Mouse (Mus musculus): ENCODE data around the gene Dolpp1. TPM values are rescaled to one million over a fixed set of nuclear protein-coding genes. Genes with fewer than 3 reads are reported as not detected.

Gene Dolpp1
- total RNA-seq, 2 experiments from 2014 or later: 7.6 to 8.8 TPM

DNA sequence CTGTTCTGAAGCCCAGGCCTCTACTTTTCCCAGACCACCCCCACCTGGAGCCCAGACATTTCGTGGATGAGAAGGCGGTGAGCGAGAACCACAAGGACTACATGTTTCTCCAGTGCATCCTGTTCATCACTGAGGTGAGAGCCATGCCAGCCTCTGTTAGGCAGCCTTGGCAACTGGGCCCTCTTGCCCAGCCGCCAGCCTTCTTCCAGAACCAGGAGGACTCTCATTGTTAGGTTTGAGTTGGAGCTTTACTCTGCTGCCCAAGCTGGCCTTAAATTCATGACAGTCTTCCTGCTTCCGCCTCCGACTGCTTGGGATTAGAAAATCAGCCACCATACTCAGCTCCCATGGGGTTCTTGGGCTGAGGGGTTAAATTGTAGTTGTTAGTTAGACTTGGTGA, 47.6 kb downstream of the Dolpp1 start:
- DNase-seq: no peak
- intact Hi-C loops (cut with DNase I): loop anchor here (2.0 to 5.0 kb wide), 3 partner anchors 107 to 273 kb away; no protein-coding TSS in a partner anchor

DNA sequence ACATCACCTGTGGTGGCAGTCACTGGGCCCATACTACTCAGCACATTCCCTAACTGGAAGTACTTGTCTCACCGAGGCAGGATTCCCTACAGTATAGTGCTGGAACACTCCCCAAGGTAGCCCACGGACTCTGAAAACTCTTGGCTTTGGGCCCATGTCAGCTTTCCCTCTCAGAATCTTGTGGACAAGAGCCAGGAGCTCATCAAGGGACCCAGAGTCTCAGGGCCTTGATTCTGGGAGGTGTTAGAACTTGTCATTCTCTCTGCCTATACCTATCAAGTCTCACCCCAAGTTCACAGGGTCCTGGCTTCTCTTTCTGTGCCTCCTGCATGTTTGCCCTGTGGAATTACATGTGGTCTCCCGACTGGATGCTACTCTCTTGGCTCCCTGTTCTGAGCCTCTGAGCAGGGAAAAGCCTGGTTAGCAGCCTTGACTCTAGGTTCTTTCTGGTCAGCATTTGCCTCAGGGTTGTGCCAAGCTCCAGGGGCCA, 48.2 kb downstream of the Dolpp1 start:
- peak in 1 of 2 experiments; percentile 34 for DNase-seq
- intact Hi-C loops (cut with DNase I): loop anchor here (2.0 to 5.0 kb wide), 3 partner anchors 107 to 272 kb away; no protein-coding TSS in a partner anchor

DNA sequence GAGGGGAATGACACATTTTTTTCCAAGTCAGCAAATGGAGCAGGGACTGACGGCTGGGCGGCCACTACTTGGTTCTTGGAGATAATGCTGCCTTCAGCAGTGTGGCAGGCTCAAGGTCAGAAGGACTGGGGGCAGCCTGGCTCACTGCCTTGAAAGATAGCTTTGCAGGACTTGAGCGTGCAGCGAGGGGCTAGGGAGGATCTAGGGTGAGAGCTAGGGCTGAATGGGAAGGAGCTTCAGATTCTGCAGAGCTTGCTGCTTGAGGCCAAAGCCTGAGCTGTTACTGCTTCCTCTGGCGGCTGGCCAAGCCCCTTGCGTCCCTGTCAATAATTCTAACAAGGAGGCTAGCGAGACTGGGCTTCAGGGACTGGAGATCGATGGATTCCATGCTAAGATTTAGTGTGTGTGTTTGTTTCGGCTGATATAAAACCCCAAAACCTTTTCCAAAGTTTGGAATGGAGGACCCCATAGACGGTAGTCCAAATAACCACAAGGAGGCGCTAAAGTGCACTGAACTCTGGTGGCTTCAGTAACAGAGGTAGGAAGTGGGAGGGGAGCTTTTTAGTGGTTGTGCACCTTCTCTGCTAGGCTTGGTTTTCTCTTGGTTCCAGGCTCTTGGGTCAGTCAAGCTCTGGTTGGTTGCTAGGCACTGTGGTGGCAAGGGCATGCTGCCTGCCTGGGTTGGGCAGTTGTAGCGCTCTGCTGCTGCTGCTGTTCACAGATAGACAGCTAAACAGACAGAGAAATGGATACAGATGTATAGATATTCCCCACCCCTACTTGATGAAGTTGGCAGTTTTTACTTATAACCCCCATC, 48.9 kb downstream of the Dolpp1 start:
- intact Hi-C loops (cut with DNase I): loop anchor here (1.0 to 5.0 kb wide), 4 partner anchors 29 to 271 kb away; no protein-coding TSS in a partner anchor
- DNase-seq: peak; percentile 78 to 86

DNA sequence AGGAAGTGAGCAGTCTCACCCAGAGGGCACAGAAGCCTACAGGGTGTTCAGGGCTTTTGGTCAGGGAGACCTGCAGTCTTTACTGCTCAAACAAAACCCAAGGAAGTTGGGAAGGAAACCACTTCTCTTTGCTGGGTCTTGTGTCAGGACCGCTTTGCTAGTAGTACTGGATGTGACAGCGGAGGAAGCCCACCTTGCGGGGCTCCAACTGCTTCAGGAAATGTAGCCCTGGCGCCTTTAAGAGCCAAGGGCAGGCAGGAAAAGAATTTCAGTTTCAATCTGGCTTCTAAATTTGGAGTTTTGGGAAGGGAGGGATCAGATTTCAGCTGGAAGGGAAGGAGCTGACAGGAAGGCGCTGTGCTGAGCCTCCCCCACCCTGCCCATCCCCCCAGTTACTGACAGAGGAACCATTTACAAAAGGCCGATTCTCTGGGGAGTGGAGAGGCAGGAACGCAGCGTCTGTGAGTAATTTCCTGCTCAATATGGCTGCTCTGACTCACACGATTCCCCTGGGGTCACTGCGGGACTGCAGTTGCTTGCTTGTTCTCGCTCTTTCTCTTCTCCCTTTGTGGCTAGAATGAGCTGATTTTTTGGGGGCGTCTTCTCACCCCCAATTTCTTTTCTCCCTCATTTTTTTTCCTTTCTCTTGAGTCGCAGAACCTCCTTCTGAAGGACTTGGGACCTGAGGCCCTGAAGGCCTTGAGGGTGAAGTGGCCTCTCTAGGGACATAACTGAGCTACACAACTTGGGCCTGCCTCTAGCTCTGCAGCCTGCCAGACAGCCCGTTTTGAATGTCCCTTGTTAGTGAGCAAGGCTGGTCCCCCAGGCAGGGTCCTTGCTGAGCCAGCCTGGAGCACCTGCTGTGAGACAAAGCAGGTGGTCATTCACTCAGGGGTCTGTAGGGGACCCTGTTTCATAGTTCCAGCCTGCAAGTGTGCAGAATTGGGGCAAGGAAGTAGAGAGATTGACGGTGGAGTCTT, 49.8 kb downstream of the Dolpp1 start:
- DNase-seq: peak; percentile 83 to 84
- intact Hi-C loops (cut with DNase I): loop anchor here (1.0 to 5.0 kb wide), 4 partner anchors 28 to 270 kb away; no protein-coding TSS in a partner anchor

DNA sequence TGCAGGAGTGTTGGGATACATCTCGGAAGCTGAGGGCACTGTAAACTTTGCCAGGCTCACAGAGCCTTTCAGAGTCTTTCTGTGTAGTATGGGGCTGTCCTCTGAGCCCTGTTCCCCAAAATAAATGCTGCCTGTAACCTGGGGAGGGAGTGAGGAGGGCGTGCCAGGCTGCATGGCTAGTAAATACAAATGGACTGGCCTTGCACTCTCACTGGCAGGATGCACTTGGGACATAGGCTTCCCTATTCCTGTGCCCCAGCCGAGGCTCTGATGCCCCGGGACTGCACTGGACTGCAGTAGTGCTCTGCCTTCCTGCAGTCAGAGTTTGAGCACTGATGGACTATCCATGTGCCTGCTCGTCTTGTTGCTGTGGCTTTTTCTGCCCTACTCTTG, 50.4 kb downstream of the Dolpp1 start:
- peak in 1 of 2 experiments; percentile 33 for DNase-seq
- intact Hi-C loops (cut with DNase I): loop anchor here (5.0 kb wide), 1 partner anchor 270 kb away; no protein-coding TSS in a partner anchor

DNA sequence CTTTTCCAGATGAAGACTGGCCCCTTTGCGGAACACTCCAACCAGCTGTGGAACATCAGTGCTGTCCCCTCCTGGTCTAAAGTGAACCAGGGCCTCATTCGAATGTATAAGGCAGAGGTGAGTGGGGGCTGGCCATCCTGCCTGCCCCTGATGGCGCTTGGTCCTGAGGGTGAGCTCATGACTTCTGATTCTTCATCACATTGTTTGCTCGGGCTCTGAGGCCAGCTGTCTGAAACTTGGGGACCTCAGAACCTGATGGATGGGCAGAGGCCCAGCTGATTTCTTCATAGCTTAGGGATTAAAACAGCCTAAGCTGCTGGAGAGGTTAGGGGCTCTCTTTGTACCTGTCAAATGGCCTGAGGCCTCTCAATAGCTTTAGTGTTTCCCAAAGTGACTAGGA, 51.2 kb downstream of the Dolpp1 start:
- peak; percentile 25 to 38 for DNase-seq
- intact Hi-C loops (cut with DNase I): loop anchor here (1.0 to 5.0 kb wide), 2 partner anchors 154 to 269 kb away; no protein-coding TSS in a partner anchor

DNA sequence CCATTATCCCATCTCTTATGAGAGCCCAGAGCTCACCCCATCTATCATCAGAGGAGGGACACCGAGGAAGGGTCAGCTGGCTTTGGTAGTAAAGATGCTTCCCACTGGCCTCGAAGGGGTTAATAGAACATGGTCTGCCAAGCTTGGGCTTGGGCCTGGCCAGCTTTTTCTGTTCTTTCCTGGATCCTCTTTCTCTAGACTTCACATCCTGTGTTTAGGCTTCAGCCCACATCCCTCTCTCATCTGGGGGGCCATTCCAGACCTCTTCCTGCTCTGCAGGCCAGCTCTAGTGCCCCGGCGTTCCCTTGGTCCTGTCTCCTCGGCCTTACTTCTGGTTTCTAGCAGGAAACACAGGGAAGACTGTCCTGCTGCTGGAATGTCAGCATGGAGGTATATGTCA, 52.0 kb downstream of the Dolpp1 start:
- DNase-seq: no peak
- intact Hi-C loops (cut with DNase I): loop anchor here (5.0 kb wide), 1 partner anchor 268 kb away; no protein-coding TSS in a partner anchor

DNA sequence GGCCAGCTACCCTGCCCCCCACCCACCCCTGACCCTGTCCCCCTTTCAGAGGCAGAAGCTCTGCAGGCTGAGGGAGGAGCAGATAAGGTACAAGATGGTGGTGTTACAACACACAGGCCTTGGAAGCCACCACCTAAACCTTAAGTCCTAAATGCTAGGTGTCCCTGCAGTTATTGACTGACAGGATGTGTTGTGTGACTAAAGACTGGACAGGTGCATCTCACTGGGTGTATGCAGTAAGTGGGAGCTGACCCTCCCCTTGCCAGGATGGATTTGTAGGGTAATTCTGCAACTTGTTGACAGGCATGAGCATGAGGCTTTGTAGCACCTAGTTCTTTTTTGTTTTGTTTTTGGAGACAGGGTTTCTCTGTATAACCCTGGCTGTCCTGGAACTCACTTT, 52.4 kb downstream of the Dolpp1 start:
- intact Hi-C loops (cut with DNase I): loop anchor here (5.0 kb wide), 1 partner anchor 268 kb away; no protein-coding TSS in a partner anchor
- DNase-seq: no peak

DNA sequence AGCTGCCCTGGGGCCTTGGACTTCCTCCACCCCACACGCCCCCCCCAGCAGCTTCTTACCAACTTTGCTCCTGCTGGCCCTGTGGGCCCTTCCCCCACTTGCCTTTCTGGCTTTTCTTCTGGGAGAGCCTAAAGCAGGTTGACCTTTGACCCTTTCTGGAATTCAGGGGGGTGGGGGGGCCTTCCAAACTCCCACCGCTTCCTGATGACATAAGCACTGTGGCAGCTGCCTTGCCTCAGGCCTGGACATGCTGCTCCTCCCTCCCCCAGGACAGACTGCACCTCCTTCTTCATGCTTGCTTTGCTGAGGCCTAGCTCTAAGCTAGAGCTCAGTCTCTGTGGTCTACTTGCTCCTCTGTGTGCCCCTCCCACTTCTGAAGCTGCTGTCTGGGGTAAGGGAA, 53.3 kb downstream of the Dolpp1 start:
- peak; percentile 34 to 43 for DNase-seq
- intact Hi-C loops (cut with DNase I): no loop called here

DNA sequence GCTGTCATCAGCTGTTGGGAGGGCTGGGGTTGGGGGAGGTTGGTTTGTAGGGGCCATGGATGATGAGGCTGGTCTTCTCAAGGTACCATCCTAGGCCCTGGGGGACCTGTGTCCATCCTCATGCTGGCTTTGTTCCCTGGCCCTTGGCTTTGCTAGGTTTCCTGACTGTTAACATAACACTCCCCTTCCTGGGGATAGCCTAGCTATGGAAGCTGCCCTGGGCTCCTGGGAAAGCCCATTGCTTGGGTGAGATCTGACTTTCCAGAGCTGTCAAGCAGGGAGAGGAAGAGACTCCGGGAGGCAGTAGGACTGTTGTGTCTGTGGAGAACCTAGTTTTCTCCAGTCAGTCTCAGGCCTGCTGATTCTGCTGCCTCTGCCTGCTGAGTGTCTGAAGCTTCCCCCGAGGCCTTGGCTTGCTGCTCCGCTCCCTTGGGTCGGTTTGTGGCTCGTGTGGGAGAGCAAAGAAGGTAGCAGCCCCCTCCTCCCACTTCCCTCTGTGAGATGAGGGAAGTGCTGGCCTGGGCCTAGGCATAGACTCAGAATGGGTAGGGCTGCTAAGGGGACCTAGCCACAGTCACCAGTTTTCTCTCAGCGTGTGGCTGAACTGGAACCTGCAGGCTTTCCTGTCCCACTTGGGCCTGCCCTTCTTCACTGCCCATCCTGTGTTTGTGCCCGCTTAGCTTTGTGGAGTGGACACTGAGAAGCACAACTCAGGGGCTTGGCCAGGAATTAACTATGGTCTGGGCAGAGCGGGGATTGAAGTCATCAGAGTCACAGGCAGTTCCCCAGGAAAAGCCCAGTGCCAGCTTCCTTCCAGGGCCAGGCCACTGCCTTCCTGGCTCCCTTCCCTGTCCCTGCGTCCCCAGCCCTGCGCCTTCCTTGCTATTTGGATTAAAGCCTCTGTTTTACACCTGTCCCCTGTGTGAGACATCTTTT, 55.1 kb downstream of the Dolpp1 start:
- intact Hi-C loops (cut with DNase I): loop anchor here (2.0 kb wide), 1 partner anchor 22 kb away; no protein-coding TSS in a partner anchor
- DNase-seq: peak; percentile 42 to 44

DNA sequence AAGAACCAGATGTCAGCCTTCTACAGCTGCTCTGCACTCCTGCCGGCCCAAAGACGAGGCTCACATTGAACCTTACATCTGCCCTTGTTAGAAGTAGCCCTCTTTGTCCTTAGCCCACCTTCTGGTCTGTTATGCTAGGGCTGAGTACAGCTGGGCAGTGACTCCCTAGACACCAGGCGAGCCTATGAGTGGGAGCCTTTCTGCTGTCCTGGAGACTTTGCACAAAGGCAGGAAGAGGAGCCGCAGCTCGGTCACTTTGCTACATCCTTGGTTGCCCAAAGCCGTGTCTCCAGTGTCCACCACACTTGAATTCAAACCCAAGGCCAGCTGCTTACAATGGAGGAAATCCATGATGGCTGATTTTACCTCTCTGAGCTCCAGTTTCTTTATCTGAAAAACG, 56.3 kb downstream of the Dolpp1 start:
- intact Hi-C loops (cut with DNase I): no loop called here
- no peak for DNase-seq

Small RNA genes lying within 50 kb of the gene (microRNA-seq; reads per million reads assigned to microRNA genes)
- 0 reads per million in 2 experiments for gene Gm47292 (ENCODE audit: borderline number of aligned reads in 2 of 2)

Other genes starting within 250 kb of the Dolpp1 start
- gene Endog, start 220.8 kb upstream of the Dolpp1 start, total RNA-seq (2021): 10 to 100 TPM; 91.8 to 92.4 TPM
- gene Spout1, start 213.8 kb upstream of the Dolpp1 start, total RNA-seq (2021): 1 to 10 TPM; 5.8 to 6.0 TPM
- 10 to 100 TPM; 40.9 to 42.8 TPM for gene Kyat1, start 186.4 kb upstream of the Dolpp1 start, total RNA-seq (2021)
- gene Lrrc8a, start 154.5 kb upstream of the Dolpp1 start, total RNA-seq (2021): 10 to 100 TPM; 56.7 to 67.8 TPM
- gene Gm28035, start 151.7 kb upstream of the Dolpp1 start, total RNA-seq (2021): 1 to 10 TPM; 4.5 to 5.5 TPM
- gene Phyhd1, start 126.1 kb upstream of the Dolpp1 start, total RNA-seq (2021): 100 to 1,000 TPM in 1 of 2 experiments, 10 to 100 TPM in 1; 96.9 to 120 TPM
- 1 to 10 TPM in 1 of 2 experiments, under 1 TPM in 1; 0.92 to 3.1 TPM for gene Gm28038, start 111.2 kb upstream of the Dolpp1 start, total RNA-seq (2021)
- gene Dolk, start 105.9 kb upstream of the Dolpp1 start, total RNA-seq (2021): 10 to 100 TPM; 22.4 to 24.7 TPM
- 10 to 100 TPM; 17.0 to 20.5 TPM for gene Nup188, start 105.9 kb upstream of the Dolpp1 start, total RNA-seq (2021)
- gene Sh3glb2, start 32.9 kb upstream of the Dolpp1 start, total RNA-seq (2021): 10 to 100 TPM; 41.9 to 43.1 TPM
- 10 to 100 TPM; 62.9 to 69.4 TPM for gene Miga2, start 28.0 kb upstream of the Dolpp1 start, total RNA-seq (2021)
- gene Crat, start 23.6 kb downstream of the Dolpp1 start, total RNA-seq (2021): 100 to 1,000 TPM; 496 to 534 TPM
- 10 to 100 TPM; 82.9 to 85.1 TPM for gene Ptpa, start 23.8 kb downstream of the Dolpp1 start, total RNA-seq (2021)
- gene Ier5l, start 82.0 kb downstream of the Dolpp1 start, total RNA-seq (2021): 1 to 10 TPM; 4.6 to 5.6 TPM
- 1 to 10 TPM; 1.5 to 2.3 TPM for gene Cstad, start 202.8 kb downstream of the Dolpp1 start, total RNA-seq (2021)

Data from heart, postnatal 36 days (tissue).